Mouse (Mus musculus) liver, adult 2 months (tissue): ENCODE results near the gene Doxl2.

ENCODE experiments used
- CTCF ChIP-seq: fragments of 200-500 bp; IDR thresholded peaks from 2 replicates; pipeline ENCODE4 v1.5.1; 2011; ENCODE audit warnings: low read depth, low read length, control low read depth
- POLR2A ChIP-seq: fragments of 200-500 bp; IDR thresholded peaks from 2 replicates; pipeline ENCODE4 v1.6.1; 2011; ENCODE audit warnings: low read length, control low read depth; ENCODE audit not compliant: insufficient read depth; ENCODE audit errors: extremely low read depth

DNA sequence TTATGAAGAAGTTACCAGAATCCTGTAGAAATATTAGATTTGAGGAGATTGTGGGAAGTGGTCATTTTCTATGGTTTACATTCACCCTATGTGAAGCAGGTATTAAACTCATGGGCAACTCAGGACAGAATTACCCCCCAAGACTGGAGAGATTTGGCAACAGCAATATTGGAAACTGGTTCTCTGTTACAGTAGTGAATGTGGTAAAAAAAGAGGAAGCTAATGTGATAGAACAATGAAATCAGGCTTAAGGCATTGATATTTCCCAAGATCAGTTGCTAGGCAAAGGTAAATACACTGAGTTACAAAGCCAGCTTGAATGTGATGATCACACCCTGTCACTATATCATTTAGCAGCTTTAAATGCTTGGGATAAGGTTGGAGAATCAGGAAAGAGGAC lies 6.9 kb upstream of the Doxl2 start:
- no peak for TF ChIP-seq CTCF
- TF ChIP-seq POLR2A = no peak
